Mouse (Mus musculus) gastrocnemius, postnatal 14 days (tissue): ENCODE data around the gene Acvr1b. TPM values are rescaled to one million over a fixed set of nuclear protein-coding genes. Genes with fewer than 3 reads are reported as not detected.

Source experiments
- DNase-seq: peaks from one replicate; pipeline ENCODE4 v3.0.0; 2021; ENCODE audit warnings: mixed read lengths
- intact Hi-C: fragments of 180-260 bp; cut with DNase I; formaldehyde crosslinking; loops from one replicate; pipeline ENCODE4 v1.15.1; 2025; ENCODE audit warnings: low total_unique reads
- total RNA-seq, 2 experiments: library from RNA; stranded (reverse); gene quantifications; 2 replicates each; pipeline ENCODE4 v1.2.3; 2021

The Acvr1b gene
- total RNA-seq, 2 experiments from 2014 or later = 21.8 to 29.9 TPM

DNA sequence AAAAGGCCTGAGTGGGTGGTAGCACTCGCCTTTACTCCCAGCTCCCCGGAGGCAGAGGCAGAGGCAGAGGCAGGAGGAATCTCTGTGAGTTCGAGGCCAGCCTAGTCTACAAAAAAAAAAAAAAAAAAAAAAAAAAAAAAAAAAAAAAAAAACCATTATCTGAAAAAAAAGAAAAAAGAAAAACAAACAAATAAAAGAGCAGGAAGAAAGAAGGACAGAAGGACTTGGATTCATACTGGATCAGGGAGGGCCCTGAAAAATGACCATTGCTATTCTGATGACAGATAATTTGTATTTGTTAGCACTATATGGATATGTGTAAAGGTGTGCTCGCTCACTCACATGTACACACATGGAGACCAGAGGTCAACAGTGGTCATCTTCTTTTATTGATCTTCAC lies 2.6 kb upstream of the Acvr1b start:
- intact Hi-C loops = no loop called here
- no peak for DNase-seq

DNA sequence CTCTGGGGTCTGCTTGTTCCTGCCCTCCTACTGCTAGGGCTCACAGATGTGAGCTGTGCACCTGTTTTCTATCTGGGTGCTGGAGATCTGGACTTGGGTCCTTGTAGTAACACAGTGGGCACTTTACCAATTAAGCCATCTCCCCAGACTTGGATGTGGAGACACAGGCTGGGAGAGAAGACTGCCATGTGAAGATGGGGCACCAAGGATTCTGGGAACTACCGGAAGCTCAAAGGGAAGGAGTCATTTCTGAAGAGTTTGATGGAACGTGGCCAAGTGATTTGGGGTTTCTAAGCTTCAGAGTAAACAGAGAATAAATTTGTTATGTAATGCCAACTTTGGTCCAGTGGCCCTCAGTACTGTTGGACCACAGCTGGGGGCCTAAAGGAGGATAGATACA lies 1.9 kb upstream of the Acvr1b start:
- DNase-seq = no peak
- intact Hi-C loops = no loop called here

GRCm38 (mm10) chr15:101174294-101175130 lies 645 bp downstream of the Acvr1b start:
- intact Hi-C loops = no loop called here
- peak; percentile 18 for DNase-seq

DNA sequence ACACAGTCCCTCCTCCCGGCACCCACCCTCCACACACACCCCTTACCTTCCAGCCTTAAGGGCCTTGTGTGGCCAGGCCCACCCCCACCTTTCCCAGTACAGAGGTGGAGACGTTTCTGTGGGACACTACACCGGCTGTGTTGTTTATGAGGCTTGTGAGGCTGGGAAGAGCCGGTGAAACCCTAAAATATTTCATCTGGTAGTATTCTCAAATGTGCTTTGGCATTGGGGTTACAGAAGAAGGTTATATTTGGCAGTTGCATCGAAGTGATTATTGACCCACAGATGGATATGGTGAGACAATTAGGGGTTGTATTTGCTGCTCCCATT lies 1.2 kb downstream of the Acvr1b start:
- no peak for DNase-seq

DNA sequence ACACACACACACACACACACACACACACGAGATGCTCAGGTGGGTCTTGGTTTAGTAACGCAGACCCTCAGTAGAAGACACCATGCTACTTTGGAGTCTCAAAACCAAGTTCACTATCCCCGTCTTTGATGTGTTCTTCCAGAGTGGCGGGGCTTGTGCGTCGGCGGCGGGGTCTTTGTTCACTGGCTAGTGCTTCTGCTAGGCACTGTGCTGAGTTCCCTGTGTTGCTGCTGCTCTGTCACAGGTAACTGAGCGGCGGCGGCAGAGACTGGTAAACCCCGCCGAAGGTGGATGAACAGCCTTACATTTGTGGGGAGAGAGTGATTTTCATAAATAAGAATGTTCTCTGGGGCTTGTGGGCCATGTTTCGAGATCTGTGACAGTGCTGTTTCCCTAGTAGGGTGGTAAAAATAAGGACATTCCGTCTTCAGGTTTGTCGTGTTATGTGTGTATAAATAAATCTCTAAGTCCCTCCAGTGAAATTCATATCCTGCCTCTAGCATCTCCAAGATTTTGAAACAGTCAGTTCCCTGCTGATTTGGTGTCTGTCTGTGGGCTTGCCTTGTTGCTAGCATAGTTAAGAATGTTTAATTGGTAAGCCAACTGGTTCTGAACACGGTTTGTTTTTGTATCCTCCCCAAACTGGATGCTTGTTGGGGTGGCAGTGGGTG lies 1.9 kb downstream of the Acvr1b start:
- DNase-seq = no peak
- intact Hi-C loops = no loop called here

More for the DNA sequence above, 1.2 kb downstream of the Acvr1b start:
- intact Hi-C loops = no loop called here

DNA sequence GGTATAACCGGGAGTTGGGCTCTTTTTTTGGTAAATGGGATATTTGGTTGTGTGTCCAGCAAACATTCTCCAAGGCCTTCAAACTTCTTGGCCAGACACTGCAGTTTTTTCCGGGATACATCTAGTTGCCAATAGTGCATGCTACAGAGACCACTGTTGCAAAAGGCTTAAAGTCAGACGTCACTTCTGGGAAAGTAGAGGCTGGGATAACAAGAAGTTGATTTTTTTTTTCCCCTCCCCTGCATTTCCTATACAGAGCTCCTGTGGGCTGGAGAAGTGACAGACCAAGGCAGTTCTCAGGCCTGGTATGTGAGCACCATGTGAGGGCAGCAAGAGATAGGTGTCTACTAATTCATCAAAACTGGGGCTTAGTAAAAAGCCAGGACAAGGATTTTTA lies 2.4 kb downstream of the Acvr1b start:
- intact Hi-C loops = no loop called here
- no peak for DNase-seq

- intact Hi-C loops = no loop called here
- DNase-seq = no peak
Measured at GRCm38 (mm10) chr15:101176795-101177691, 3.2 kb downstream of the Acvr1b start.

DNA sequence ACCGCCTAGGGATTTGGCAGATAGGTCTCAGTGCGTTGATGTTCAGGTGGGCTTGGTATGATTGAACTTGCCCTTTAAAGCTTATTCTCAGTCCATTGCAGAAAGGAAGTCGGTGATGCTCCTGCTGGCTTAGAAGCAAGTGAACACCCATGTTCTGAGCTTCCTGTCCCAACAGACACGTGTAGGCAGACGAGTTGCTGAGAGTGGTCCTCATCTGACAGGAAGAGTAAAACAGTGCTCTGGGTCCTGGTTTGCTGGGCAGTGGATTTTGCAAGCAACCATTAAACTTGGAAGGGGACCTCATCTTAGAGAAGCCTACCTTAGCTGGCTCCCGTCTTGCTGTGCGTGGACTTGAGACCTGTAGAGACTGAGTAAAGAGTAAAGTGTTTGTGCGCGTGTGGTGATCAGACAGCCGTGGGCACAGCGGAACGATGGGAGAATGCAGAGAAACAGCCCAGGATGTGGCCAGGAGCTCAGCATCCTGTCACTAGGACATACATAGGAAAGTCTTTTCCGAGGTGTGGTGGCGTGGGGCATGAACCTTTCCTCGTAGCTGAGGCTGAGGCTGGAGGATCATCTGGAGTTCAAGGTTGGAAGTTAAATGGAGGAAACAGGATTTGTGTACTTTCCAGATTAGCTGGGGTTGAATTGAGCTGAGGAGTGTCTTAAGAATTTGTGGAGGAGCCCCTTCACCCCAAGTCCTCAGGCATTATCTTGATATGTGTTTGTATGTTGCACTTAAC lies 6.7 kb downstream of the Acvr1b start:
- DNase-seq = no peak

DNA sequence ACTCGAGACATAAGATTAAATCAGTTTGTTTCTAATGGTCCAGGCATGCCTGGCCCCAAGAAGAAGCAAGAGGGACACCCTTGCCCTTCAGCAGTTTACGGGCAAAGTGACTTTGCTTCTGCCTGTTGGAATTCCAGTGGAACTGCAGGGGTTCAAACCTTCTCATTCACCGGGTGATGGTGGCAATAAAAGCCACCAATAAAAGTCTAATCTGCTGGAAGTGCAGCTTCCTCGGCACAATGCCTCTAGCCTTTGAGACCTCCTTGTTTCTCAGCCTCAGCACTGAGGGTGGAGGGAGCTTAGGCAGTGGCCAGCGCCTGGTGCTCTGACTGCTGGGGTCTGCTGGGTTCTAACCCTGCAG lies 7.2 kb downstream of the Acvr1b start:
- intact Hi-C loops = no loop called here
- no peak for DNase-seq

More for the DNA sequence above, 6.7 kb downstream of the Acvr1b start:
- intact Hi-C loops = no loop called here

GRCm38 (mm10) chr15:101181500-101181899 lies 7.6 kb downstream of the Acvr1b start:
- intact Hi-C loops = no loop called here
- no peak for DNase-seq

DNA sequence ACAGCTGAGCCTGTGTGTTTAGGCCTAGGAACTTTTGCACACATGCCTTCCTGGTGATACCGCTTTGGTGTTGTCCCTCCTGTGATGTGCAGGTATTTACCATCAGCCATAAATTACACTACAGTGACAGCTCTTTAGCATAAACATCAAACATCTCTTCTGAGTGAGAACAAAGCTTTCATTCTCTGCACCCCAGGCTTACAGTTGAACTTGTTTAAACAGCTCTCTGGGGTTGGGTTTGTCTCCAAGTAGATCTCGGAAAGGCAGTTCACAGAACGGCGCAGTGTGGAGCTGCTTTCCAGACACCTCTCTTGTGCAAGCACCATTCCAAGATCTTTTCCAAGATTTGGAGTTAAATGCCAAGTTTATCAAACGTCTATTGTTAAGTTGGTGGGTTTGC lies 8.8 kb downstream of the Acvr1b start:
- intact Hi-C loops = no loop called here
- no peak for DNase-seq

- intact Hi-C loops = no loop called here
- DNase-seq = no peak
Measured at GRCm38 (mm10) chr15:101184300-101184699, 10.4 kb downstream of the Acvr1b start.

GRCm38 (mm10) chr15:101185549-101185948 lies 11.7 kb downstream of the Acvr1b start:
- DNase-seq = no peak
- intact Hi-C loops = no loop called here

- intact Hi-C loops = no loop called here
- DNase-seq = no peak
Measured at GRCm38 (mm10) chr15:101187907-101188306, 14.0 kb downstream of the Acvr1b start.

- DNase-seq = no peak
- intact Hi-C loops = no loop called here
Measured at GRCm38 (mm10) chr15:101189981-101190761, 16.3 kb downstream of the Acvr1b start.

DNA sequence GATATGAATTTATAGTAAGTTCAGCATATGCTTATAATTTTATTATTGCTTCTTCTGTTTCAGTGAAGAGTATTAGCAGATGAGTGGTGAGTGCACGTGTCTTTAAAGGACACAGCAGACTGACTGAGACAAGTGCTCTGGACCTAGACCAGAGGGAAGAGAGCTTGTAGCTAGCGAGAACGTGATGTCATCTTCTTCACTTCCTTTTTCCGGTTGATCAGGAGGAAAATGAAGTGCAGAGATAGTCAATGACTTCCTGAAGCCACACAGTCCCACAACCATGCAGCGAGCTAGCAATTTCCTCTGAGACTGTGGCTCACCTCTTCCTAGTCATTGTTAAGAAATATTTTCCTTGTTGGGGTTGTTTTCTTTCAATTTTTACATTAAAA lies 16.9 kb downstream of the Acvr1b start:
- DNase-seq = no peak
- intact Hi-C loops = no loop called here

DNA sequence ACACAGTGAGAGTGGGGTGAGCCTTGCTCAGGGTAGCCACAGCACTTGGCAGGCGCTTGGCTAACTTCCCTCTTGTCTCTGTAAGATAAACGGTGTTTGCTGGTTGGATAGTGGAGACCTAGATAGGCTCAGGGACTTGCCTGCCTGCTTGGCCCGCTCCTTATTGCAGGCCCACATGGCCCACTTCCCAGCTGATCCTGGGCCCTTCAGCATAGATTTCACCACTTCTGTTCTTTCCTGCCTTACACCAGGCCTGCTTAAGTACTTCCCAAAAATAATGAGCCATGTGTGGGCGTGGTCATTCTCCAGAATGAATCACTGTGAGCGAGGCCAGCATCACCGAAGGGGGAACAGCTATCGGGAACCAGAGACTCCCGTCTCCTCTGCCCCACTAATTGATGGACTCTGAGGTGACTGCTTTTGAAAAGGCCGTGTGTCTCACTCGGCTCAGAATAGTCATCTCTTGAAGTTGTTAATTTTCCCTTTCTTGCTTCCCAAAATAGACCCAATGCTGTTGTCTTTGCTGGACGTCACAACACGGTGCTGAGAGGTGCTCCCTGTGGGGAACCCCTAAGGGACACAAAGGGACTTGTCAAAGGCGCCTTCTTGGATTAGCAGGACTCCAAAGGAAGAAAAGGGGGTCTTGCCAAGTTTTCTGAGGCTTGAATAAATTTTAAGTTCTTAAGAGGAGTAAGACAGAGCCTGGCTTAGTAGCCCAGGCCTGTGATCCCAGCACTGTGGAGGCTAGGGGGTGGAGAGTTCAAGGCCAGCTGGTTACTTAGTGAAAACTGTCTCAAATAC lies 17.8 kb downstream of the Acvr1b start:
- intact Hi-C loops = no loop called here

GRCm38 (mm10) chr15:101192260-101192640 lies 18.4 kb downstream of the Acvr1b start:
- DNase-seq = no peak
- intact Hi-C loops = no loop called here

More for the DNA sequence above, 17.8 kb downstream of the Acvr1b start:
- peak; percentile 54 for DNase-seq
